Mouse (Mus musculus): Measurements from ENCODE around the gene Spns2. TPM values are rescaled to one million over a fixed set of nuclear protein-coding genes. Genes with fewer than 3 reads are reported as not detected.

The Spns2 gene
- polyA plus RNA-seq, 1 experiment from 2014 or later, result 4.1 TPM

GRCm38 (mm10) chr11:72519895-72520294 is 30.2 kb upstream of the Spns2 start:
- no peak overlapping the region for H3K9ac ChIP-seq (replicated peaks)
- WGBS (ENCODE audit: insufficient replicate concordance), result 48% methylated on average over 3 of the region's 3 CpGs
- no peaks in the 10 kb centered on the region for H3K9me3 ChIP-seq (ENCODE audit: low read length)
- H3K4me2 ChIP-seq (ENCODE audit: low read depth, low read length), result no peak overlapping the region
- peaks cover 5% of the 10 kb centered on the region for H3K4me1 ChIP-seq (ENCODE audit: insufficient read depth)
- DNase-seq, result no peak
- no peak overlapping the region for H3K4me3 ChIP-seq (ENCODE audit: low read depth, low read length)
- no peaks in the 10 kb centered on the region for H3K36me3 ChIP-seq (replicated peaks; ENCODE audit: insufficient read depth, low read length)
- no peak overlapping the region; the same call in 1 of the 2 replicates for H3K27ac ChIP-seq (ENCODE audit: low read depth)
- TF ChIP-seq CTCF (IDR thresholded peaks at IDR 0.05; ENCODE audit: low read depth), result no peak
- no peak for TF ChIP-seq EP300 (IDR thresholded peaks at IDR 0.05; ENCODE audit: low read depth)
- ATAC-seq, result no peak
- no peaks in the 10 kb centered on the region for H3K27me3 ChIP-seq (ENCODE audit: insufficient read depth, low read length)

- no peak for DNase-seq
- peaks cover 5% of the 10 kb centered on the region for H3K4me1 ChIP-seq (ENCODE audit: insufficient read depth)
- no peak overlapping the region for H3K4me2 ChIP-seq (ENCODE audit: low read depth, low read length)
- no peak for TF ChIP-seq CTCF (IDR thresholded peaks at IDR 0.05; ENCODE audit: low read depth)
- no peak for TF ChIP-seq EP300 (IDR thresholded peaks at IDR 0.05; ENCODE audit: low read depth)
- 58% methylated on average over 4 of the region's 4 CpGs for WGBS (ENCODE audit: insufficient replicate concordance)
- H3K27me3 ChIP-seq (ENCODE audit: insufficient read depth, low read length), result no peaks in the 10 kb centered on the region
- no peak overlapping the region for H3K9ac ChIP-seq (replicated peaks)
- peak overlapping the region; percentile 39; the same call in 1 of the 2 replicates for H3K27ac ChIP-seq (ENCODE audit: low read depth)
- no peak overlapping the region for H3K4me3 ChIP-seq (ENCODE audit: low read depth, low read length)
- no peaks in the 10 kb centered on the region for H3K36me3 ChIP-seq (replicated peaks; ENCODE audit: insufficient read depth, low read length)
- H3K9me3 ChIP-seq (ENCODE audit: low read length), result no peaks in the 10 kb centered on the region
- no peak for ATAC-seq
Measured at GRCm38 (mm10) chr11:72519189-72519588, 29.5 kb upstream of the Spns2 start.

- TF ChIP-seq EP300 (IDR thresholded peaks at IDR 0.05; ENCODE audit: low read depth) (no peak), CTCF (IDR thresholded peaks at IDR 0.05; ENCODE audit: low read depth) (no peak)
- DNase-seq (no peak), ATAC-seq (no peak)
- Histone ChIP-seq H3K27ac (ENCODE audit: low read depth) (peak overlapping the region; percentile 39; the same call in 1 of the 2 replicates), H3K4me3 (ENCODE audit: low read depth, low read length) (no peak overlapping the region), H3K36me3 (replicated peaks; ENCODE audit: insufficient read depth, low read length) (no peaks in the 10 kb centered on the region), H3K4me2 (ENCODE audit: low read depth, low read length) (no peak overlapping the region), H3K9ac (replicated peaks) (no peak overlapping the region), H3K4me1 (ENCODE audit: insufficient read depth) (peaks cover 5% of the 10 kb centered on the region), H3K9me3 (ENCODE audit: low read length) (no peaks in the 10 kb centered on the region), H3K27me3 (ENCODE audit: insufficient read depth, low read length) (no peaks in the 10 kb centered on the region)
- WGBS (ENCODE audit: insufficient replicate concordance), result 38% methylated on average over 2 of the region's 2 CpGs
Measured at GRCm38 (mm10) chr11:72518449-72518848, 28.7 kb upstream of the Spns2 start.

GRCm38 (mm10) chr11:72514967-72515366 is 25.3 kb upstream of the Spns2 start:
- no peak for DNase-seq
- no peak overlapping the region for H3K27ac ChIP-seq (ENCODE audit: low read depth)
- no peak overlapping the region for H3K9ac ChIP-seq (replicated peaks)
- WGBS (ENCODE audit: insufficient replicate concordance), result 63% methylated on average over 3 of the region's 3 CpGs
- H3K27me3 ChIP-seq (ENCODE audit: insufficient read depth, low read length), result no peaks in the 10 kb centered on the region
- H3K4me1 ChIP-seq (ENCODE audit: insufficient read depth), result no peaks in the 10 kb centered on the region
- H3K36me3 ChIP-seq (replicated peaks; ENCODE audit: insufficient read depth, low read length), result no peaks in the 10 kb centered on the region
- no peak for ATAC-seq
- no peak overlapping the region for H3K4me3 ChIP-seq (ENCODE audit: low read depth, low read length)
- TF ChIP-seq EP300 (IDR thresholded peaks at IDR 0.05; ENCODE audit: low read depth), result no peak
- no peaks in the 10 kb centered on the region for H3K9me3 ChIP-seq (ENCODE audit: low read length)
- no peak overlapping the region for H3K4me2 ChIP-seq (ENCODE audit: low read depth, low read length)

- no peaks in the 10 kb centered on the region for H3K36me3 ChIP-seq (replicated peaks; ENCODE audit: insufficient read depth, low read length)
- ATAC-seq (no peak), DNase-seq (no peak)
- H3K4me2 ChIP-seq (ENCODE audit: low read depth, low read length), result no peak overlapping the region
- H3K27ac ChIP-seq (ENCODE audit: low read depth), result no peak overlapping the region
- H3K9ac ChIP-seq (replicated peaks), result no peak overlapping the region
- H3K4me3 ChIP-seq (ENCODE audit: low read depth, low read length), result no peak overlapping the region
- WGBS (ENCODE audit: insufficient replicate concordance), result 80% methylated on average over 5 of the region's 5 CpGs
- TF ChIP-seq CTCF (IDR thresholded peaks at IDR 0.05; ENCODE audit: low read depth) (no peak), EP300 (IDR thresholded peaks at IDR 0.05; ENCODE audit: low read depth) (no peak)
- H3K4me1 ChIP-seq (ENCODE audit: insufficient read depth), result 0 out of 2 replicates have a peak, but pooled peaks cover 3% of the 10 kb centered on the region
- H3K27me3 ChIP-seq (ENCODE audit: insufficient read depth, low read length), result no peaks in the 10 kb centered on the region
- no peaks in the 10 kb centered on the region for H3K9me3 ChIP-seq (ENCODE audit: low read length)
Measured at GRCm38 (mm10) chr11:72508651-72509050, 18.9 kb upstream of the Spns2 start.

- ATAC-seq, result no peak
- TF ChIP-seq EP300 (IDR thresholded peaks at IDR 0.05; ENCODE audit: low read depth) (no peak), CTCF (IDR thresholded peaks at IDR 0.05; ENCODE audit: low read depth) (no peak)
Measured at GRCm38 (mm10) chr11:72507651-72508050, 17.9 kb upstream of the Spns2 start.

More at GRCm38 (mm10) chr11:72507651-72508050, 17.9 kb upstream of the Spns2 start:
- no peak for DNase-seq
- Histone ChIP-seq H3K9me3 (ENCODE audit: low read length) (no peaks in the 10 kb centered on the region), H3K9ac (replicated peaks) (no peak overlapping the region), H3K4me3 (ENCODE audit: low read depth, low read length) (no peak overlapping the region), H3K27ac (ENCODE audit: low read depth) (no peak overlapping the region), H3K4me2 (ENCODE audit: low read depth, low read length) (no peak overlapping the region), H3K36me3 (replicated peaks; ENCODE audit: insufficient read depth, low read length) (no peaks in the 10 kb centered on the region), H3K4me1 (ENCODE audit: insufficient read depth) (0 out of 2 replicates have a peak, but pooled peaks cover 3% of the 10 kb centered on the region), H3K27me3 (ENCODE audit: insufficient read depth, low read length) (no peaks in the 10 kb centered on the region)

All from liver, postnatal 0 days (tissue).